Mouse (Mus musculus): ENCODE results near the gene Phf21b. TPM values are rescaled to one million over a fixed set of nuclear protein-coding genes. Genes with fewer than 3 reads are reported as not detected.

Phf21b gene
- polyA plus RNA-seq, 1 experiment from 2014 or later, result 0.03 TPM

DNA sequence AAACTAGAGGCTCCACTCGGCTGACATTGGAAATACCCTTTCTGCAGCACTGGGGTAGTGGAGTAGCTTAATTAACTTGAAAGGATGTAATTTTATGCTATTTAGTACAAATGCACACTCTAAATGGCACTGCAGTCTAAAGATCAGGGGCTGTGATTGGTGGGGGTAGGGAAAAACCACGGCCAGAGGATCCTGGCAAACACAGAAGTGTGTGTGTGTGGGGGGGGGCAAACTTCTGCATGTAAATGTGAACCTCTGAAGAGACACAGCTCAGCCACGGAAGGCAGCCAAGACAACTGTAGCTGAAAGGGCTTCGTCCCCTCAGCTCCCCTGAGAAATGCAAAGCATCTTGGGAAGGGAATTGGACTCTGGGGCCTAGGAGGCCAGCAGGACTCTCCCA, 40.7 kb downstream of the Phf21b start:
- Histone ChIP-seq H3K27me3 (no peaks in the 10 kb centered on the region), H3K9me3 (replicated peaks) (no peaks in the 10 kb centered on the region), H3K9ac (no peak overlapping the region), H3K4me3 (replicated peaks) (no peak overlapping the region), H3K27ac (replicated peaks) (no peak overlapping the region), H3K4me2 (no peak overlapping the region), H3K36me3 (replicated peaks) (no peaks in the 10 kb centered on the region), H3K4me1 (replicated peaks) (no peaks in the 10 kb centered on the region)
- ATAC-seq (ENCODE audit: insufficient read depth), result no peak
- 40% methylated on average over 4 of the region's 4 CpGs for WGBS (ENCODE audit: insufficient replicate concordance)

DNA sequence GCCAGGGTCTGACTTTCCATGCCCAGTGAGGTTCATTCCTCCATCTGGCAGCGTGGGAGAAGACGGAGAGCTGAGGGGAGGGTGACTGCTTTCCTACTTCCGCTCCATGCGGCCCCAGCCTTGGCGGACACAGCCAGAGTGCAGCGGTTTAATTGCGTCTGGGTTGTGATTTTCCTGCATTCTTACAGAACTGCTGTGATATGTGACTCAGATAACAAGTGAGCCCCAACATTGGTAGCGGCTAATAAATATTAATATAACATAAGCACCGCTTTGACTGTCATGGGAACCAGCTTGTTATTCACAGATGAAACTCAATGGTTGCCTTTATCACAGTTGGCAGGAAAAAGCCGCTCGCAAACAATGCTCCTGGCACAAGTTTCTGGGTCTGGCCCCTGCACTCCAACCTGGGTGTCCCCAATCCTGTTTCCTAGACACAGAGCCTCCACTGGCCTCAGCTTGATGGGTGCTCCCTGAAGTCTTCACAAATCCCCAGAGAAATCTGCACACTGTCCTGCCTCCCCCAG, 43.0 kb downstream of the Phf21b start:
- H3K27me3 ChIP-seq, result no peaks in the 10 kb centered on the region
- H3K36me3 ChIP-seq (replicated peaks), result no peaks in the 10 kb centered on the region
- no peaks in the 10 kb centered on the region for H3K4me1 ChIP-seq (replicated peaks)
- H3K4me2 ChIP-seq, result no peak overlapping the region
- 71% methylated on average over 11 of the region's 11 CpGs for WGBS (ENCODE audit: insufficient replicate concordance)
- H3K27ac ChIP-seq (replicated peaks), result no peak overlapping the region
- no peak for ATAC-seq (ENCODE audit: insufficient read depth)
- H3K9ac ChIP-seq, result no peak overlapping the region
- H3K9me3 ChIP-seq (replicated peaks), result no peaks in the 10 kb centered on the region
- no peak overlapping the region for H3K4me3 ChIP-seq (replicated peaks)

DNA sequence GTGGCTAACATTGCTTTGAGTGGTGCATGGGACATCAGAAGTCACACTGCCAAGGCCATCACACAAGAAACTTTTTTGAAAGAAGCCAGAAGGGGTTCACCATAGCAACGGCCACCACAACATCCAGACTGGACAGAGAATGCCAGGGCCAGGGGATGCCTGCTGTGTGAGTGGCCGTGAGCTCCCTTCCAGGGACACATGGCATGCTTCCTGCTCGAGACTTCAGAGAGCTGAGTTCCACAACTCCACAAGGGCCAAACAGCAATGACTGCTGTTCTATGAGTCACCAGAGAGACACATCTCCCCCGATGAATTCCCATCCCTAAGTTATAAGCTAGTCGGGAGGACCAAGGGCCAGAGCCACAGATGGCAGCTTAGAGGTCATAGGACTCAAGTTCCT, 44.7 kb downstream of the Phf21b start:
- H3K27me3 ChIP-seq, result no peaks in the 10 kb centered on the region
- no peak for ATAC-seq (ENCODE audit: insufficient read depth)
- no peak overlapping the region for H3K4me2 ChIP-seq
- WGBS (ENCODE audit: insufficient replicate concordance), result 57% methylated on average over 5 of the region's 5 CpGs
- no peak overlapping the region for H3K9ac ChIP-seq
- H3K4me1 ChIP-seq (replicated peaks), result no peaks in the 10 kb centered on the region
- no peaks in the 10 kb centered on the region for H3K9me3 ChIP-seq (replicated peaks)
- no peak overlapping the region for H3K4me3 ChIP-seq (replicated peaks)
- H3K27ac ChIP-seq (replicated peaks), result no peak overlapping the region
- H3K36me3 ChIP-seq (replicated peaks), result no peaks in the 10 kb centered on the region

DNA sequence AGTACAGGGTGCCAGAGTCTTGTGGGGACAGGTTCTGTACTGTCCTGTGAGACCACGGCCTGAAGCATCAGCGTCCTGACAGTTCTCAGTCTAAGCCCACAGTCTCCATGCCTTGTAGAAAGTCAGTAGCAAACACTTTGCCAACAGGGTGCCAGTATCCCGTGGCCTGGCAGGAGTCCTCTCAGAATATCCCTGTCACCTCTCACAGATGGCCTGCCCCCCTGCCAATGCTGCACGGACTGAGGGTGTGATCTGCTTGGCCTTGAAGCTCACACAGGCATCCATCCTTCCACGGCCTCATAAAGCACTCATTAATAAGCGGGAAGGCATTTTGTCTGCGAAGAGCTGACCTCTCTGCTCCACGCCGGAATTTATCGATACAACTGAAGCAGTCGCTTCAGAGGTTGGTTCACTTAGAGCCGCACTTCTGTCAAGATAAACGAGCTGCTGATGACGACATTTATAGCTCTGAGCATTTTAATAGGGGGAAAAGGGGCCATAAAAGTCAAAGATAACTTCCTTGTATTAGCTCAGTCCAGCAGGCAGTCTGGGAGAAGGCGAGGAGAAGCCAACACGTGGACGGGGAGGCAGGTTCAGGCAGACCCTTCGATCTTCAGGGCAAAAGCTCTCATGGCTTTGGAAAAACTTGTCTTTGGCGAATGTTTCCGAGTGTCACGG, 46.4 kb downstream of the Phf21b start:
- no peaks in the 10 kb centered on the region for H3K27me3 ChIP-seq
- no peaks in the 10 kb centered on the region for H3K9me3 ChIP-seq (replicated peaks)
- no peak overlapping the region for H3K4me3 ChIP-seq (replicated peaks)
- H3K27ac ChIP-seq (replicated peaks), result no peak overlapping the region
- no peak overlapping the region for H3K9ac ChIP-seq
- WGBS (ENCODE audit: insufficient replicate concordance), result 55% methylated on average over 21 of the region's 21 CpGs
- H3K4me2 ChIP-seq, result no peak overlapping the region
- H3K36me3 ChIP-seq (replicated peaks), result no peaks in the 10 kb centered on the region
- no peaks in the 10 kb centered on the region for H3K4me1 ChIP-seq (replicated peaks)
- ATAC-seq (ENCODE audit: insufficient read depth), result no peak

DNA sequence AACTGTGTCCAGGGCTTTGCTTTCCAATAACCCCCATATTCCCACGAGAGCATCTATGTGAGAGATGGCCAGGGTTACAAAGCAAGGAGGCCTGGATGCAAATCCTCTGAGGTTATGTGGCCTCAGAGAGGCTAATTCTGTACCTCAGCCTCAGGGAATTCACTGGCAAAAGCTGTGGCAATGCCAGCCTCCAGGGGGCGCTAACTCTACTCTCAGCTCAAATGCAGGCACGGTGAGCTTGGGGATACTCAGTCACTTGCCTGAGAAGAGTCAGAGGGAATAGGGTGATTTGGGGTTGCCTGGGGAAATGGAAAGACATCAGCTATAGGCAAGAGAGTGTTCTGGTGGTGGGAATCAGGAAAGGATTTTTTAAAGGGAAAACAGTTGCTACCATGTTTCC, 52.2 kb downstream of the Phf21b start:
- Histone ChIP-seq H3K4me3 (replicated peaks) (no peak overlapping the region), H3K27ac (replicated peaks) (no peak overlapping the region), H3K27me3 (no peaks in the 10 kb centered on the region), H3K9ac (no peak overlapping the region), H3K9me3 (replicated peaks) (no peaks in the 10 kb centered on the region), H3K36me3 (replicated peaks) (no peaks in the 10 kb centered on the region), H3K4me1 (replicated peaks) (no peaks in the 10 kb centered on the region), H3K4me2 (no peak overlapping the region)
- WGBS (ENCODE audit: insufficient replicate concordance), result 38% methylated on average over 3 of the region's 3 CpGs
- ATAC-seq (ENCODE audit: insufficient read depth), result no peak

DNA sequence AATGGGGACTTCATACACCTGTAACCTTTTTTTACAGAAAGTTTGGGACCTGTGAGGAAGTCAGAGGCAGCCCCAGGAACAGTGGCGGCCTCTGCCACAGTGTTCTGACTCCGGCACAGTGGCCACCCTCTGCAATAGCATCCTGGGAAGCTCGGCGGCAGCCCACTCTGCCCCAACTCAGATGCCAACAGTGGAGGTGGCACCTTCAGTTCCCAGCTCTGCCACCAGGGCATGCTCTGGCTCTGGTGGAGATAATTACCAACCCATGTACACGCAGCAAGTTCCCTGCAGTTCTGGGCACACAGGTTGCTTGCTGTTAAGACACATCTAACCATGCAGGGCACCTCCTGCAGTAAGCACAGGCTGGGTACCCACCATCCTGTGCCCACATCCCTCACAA, 55.7 kb downstream of the Phf21b start:
- no peak for ATAC-seq (ENCODE audit: insufficient read depth)
- Histone ChIP-seq H3K9me3 (replicated peaks) (no peaks in the 10 kb centered on the region), H3K4me2 (no peak overlapping the region), H3K36me3 (replicated peaks) (no peaks in the 10 kb centered on the region), H3K4me1 (replicated peaks) (no peaks in the 10 kb centered on the region), H3K27ac (replicated peaks) (no peak overlapping the region), H3K4me3 (replicated peaks) (no peak overlapping the region), H3K27me3 (no peaks in the 10 kb centered on the region), H3K9ac (no peak overlapping the region)
- 64% methylated on average over 5 of the region's 5 CpGs for WGBS (ENCODE audit: insufficient replicate concordance)

DNA sequence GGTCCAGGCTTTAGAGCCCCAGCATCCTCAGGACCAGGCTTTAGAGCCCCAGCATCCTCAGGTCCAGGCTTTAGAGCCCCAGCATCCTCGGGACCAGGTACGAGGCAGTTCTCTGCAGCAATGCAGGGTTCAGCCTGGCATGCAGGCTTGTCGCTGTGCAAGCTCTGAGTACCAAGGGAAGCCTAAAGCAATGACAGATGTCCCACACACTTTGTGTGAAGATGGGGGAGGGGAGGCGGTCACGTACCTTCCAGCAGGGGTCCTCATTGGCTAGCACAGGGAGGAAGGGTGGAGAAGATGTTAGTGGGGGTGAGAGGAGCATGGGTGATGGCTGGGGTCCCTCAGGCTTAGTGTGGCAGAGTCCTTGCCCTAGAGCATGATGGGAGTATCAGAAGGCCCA, 62.2 kb downstream of the Phf21b start:
- ATAC-seq (ENCODE audit: insufficient read depth), result no peak
- no peak overlapping the region for H3K27ac ChIP-seq (replicated peaks)
- H3K36me3 ChIP-seq (replicated peaks), result no peaks in the 10 kb centered on the region
- H3K4me1 ChIP-seq (replicated peaks), result no peaks in the 10 kb centered on the region
- no peak overlapping the region for H3K9ac ChIP-seq
- H3K4me2 ChIP-seq, result no peak overlapping the region
- no peaks in the 10 kb centered on the region for H3K9me3 ChIP-seq (replicated peaks)
- H3K4me3 ChIP-seq (replicated peaks), result no peak overlapping the region
- H3K27me3 ChIP-seq, result no peaks in the 10 kb centered on the region
- 52% methylated on average over 5 of the region's 5 CpGs for WGBS (ENCODE audit: insufficient replicate concordance)

DNA sequence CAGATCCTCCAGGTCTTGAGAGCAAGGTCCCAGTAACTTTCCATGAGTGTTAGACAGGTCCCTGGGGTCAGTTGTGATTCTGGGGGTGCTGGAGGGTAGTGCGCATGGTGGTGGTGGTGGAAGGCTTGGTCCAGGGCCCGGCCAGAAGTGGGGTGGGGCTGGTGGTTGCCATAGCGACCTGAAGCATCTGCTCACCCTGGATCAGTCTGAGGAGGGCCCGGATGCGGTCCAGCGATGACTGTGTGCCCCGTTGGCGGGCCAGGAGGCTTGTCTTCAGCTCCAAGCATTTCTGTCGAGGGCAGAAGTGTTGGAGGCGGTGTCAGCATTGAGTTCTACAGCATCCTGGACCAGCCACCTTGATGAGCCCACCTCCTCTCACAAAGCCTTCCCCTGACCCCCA, 68.7 kb downstream of the Phf21b start:
- Histone ChIP-seq H3K9me3 (replicated peaks) (no peaks in the 10 kb centered on the region), H3K4me2 (no peak overlapping the region), H3K9ac (no peak overlapping the region), H3K27me3 (no peaks in the 10 kb centered on the region), H3K27ac (replicated peaks) (no peak overlapping the region), H3K4me1 (replicated peaks) (no peaks in the 10 kb centered on the region), H3K4me3 (replicated peaks) (no peak overlapping the region), H3K36me3 (replicated peaks) (no peaks in the 10 kb centered on the region)
- WGBS (ENCODE audit: insufficient replicate concordance), result 70% methylated on average over 10 of the region's 10 CpGs
- ATAC-seq (ENCODE audit: insufficient read depth), result no peak

DNA sequence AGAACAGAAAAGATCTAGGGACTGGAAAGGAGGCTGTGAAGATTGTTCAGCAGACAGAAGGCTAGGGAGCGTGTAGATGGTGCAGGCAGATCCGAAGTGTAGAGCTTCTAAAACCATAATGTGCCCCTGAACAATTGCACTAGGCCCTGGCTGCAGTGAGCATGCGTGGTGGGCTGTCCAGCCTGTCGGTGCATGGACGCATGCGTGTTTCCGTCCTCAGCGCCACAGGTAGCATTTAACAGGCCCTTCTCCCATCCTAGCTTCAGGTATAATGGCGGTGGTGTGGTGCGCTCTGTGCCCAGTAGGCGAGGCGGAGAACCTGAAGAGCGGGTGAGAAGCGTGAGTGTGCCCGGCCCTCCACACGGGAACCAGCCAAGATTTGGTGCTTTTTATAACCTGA, 71.0 kb downstream of the Phf21b start:
- no peaks in the 10 kb centered on the region for H3K27me3 ChIP-seq

DNA sequence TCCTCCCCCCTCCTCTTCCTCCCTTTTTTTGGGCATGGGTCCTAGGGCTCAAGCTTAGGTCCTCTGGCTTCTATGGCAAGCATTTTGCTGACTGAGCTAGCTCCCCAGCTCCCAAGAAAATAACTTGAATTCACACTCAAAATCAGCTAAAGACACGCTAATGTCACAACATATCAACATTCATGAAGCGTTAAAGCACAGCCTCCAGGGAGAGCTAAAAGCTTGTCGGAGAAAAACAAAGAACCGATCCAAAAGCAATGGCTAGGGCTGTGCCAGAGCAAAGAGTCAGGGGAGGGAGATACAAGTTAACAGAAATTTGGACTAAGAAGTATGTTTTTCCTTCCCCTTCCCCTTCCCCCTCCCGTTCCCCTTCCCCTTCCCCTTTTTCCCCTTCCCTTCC, 77.3 kb downstream of the Phf21b start:
- Histone ChIP-seq H3K36me3 (replicated peaks) (no peaks in the 10 kb centered on the region), H3K9ac (no peak overlapping the region), H3K4me1 (replicated peaks) (no peaks in the 10 kb centered on the region), H3K27me3 (no peaks in the 10 kb centered on the region), H3K4me2 (no peak overlapping the region), H3K9me3 (replicated peaks) (no peaks in the 10 kb centered on the region), H3K27ac (replicated peaks) (no peak overlapping the region), H3K4me3 (replicated peaks) (no peak overlapping the region)
- ATAC-seq (ENCODE audit: insufficient read depth), result no peak
- 38% methylated on average over 5 of the region's 5 CpGs for WGBS (ENCODE audit: insufficient replicate concordance)

More for the DNA sequence above, 71.0 kb downstream of the Phf21b start:
- Histone ChIP-seq H3K36me3 (replicated peaks) (no peaks in the 10 kb centered on the region), H3K4me1 (replicated peaks) (no peaks in the 10 kb centered on the region), H3K4me2 (no peak overlapping the region), H3K27ac (replicated peaks) (no peak overlapping the region), H3K9me3 (replicated peaks) (no peaks in the 10 kb centered on the region), H3K9ac (no peak overlapping the region), H3K4me3 (replicated peaks) (no peak overlapping the region)
- no peak for ATAC-seq (ENCODE audit: insufficient read depth)
- 77% methylated on average over 16 of the region's 16 CpGs for whole genome bisulfite sequencing (ENCODE audit: insufficient replicate concordance)

DNA sequence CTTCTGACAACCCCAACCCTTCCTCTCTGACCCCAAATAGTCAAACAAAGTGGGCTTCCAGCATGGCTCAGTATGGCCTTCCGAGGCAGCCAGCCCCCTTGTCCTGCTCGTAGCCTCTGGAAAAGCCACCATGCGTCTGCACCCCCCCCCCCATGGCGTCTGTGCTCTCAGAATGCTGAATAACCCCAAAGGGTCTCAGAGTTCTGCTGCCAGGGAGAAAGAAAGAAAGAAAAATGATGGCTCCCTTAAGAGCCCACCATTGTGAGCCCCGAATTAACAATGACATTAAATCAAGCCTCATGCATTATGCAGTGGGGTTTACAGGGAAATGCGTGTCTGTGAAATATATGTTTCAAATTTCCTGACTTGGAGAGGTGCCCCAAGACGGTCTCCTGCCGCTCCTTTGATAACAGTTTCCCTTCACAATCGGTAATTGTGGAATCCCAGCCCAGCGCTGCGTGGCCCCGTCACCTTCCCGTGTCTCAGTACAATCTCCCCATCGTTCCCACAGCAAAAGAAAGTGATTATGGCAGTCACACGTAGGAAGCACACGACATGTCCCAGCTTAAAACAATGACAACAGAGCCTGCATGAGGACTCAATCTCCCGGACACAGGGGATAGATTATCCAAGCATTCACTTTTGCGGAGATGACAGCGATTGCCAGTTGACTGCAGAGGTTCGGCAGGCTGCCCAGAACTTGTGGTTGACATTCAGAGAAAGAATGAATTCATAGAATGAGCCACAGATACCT, 80.3 kb downstream of the Phf21b start:
- 61% methylated on average over 20 of the region's 20 CpGs for WGBS (ENCODE audit: insufficient replicate concordance)
- no peak overlapping the region for H3K4me2 ChIP-seq
- no peaks in the 10 kb centered on the region for H3K9me3 ChIP-seq (replicated peaks)
- no peak overlapping the region for H3K27ac ChIP-seq (replicated peaks)
- no peaks in the 10 kb centered on the region for H3K36me3 ChIP-seq (replicated peaks)
- no peak overlapping the region for H3K4me3 ChIP-seq (replicated peaks)
- H3K27me3 ChIP-seq, result no peaks in the 10 kb centered on the region
- H3K9ac ChIP-seq, result no peak overlapping the region
- no peak for ATAC-seq (ENCODE audit: insufficient read depth)
- H3K4me1 ChIP-seq (replicated peaks), result no peaks in the 10 kb centered on the region
